Mouse (Mus musculus) liver, adult 2 months (tissue): Measurements from ENCODE around the gene Pccb. TPM values are rescaled to one million over a fixed set of nuclear protein-coding genes. Genes with fewer than 3 reads are reported as not detected.

ENCODE experiments used
- DNase-seq: peaks from one replicate; pipeline ENCODE4 v3.0.0-alpha.2; 2011; ENCODE audit warnings: low read depth, low spot score; ENCODE audit errors: extremely low read depth
- H3K27ac ChIP-seq: fragments of 200-500 bp; replicated peaks from 2 replicates; pipeline ENCODE4 v1.5.1; 2012; ENCODE audit warnings: low read depth, mild to moderate bottlenecking, control low read depth, inconsistent platforms, low read length; ENCODE audit not compliant: insufficient read depth
- H3K27me3 ChIP-seq: fragments of 200-500 bp; 2 replicates; pipeline ENCODE4 v1.6.1; 2012; ENCODE audit warnings: mild to moderate bottlenecking, moderate library complexity, low read length, inconsistent platforms; ENCODE audit not compliant: control insufficient read depth, insufficient read depth
- H3K36me3 ChIP-seq: fragments of 200-500 bp; 2 replicates; pipeline ENCODE4 v1.6.1; 2012; ENCODE audit warnings: low read length, inconsistent platforms; ENCODE audit not compliant: control insufficient read depth, insufficient read depth
- H3K4me1 ChIP-seq: fragments of 200-500 bp; 2 replicates; pipeline ENCODE4 v1.6.1; 2011; ENCODE audit warnings: low read length; ENCODE audit not compliant: control insufficient read depth, insufficient read depth
- H3K4me3 ChIP-seq: fragments of 200-500 bp; 2 replicates; pipeline ENCODE4 v1.5.1; 2011; ENCODE audit warnings: low read depth, mild to moderate bottlenecking, control low read depth, low read length, moderate library complexity; ENCODE audit not compliant: insufficient read depth
- H3K79me2 ChIP-seq: fragments of 200-500 bp; 2 replicates; pipeline ENCODE4 v1.6.1; 2012; ENCODE audit warnings: inconsistent platforms, mild to moderate bottlenecking, low read length, moderate library complexity; ENCODE audit not compliant: control insufficient read depth, insufficient read depth
- H3K9ac ChIP-seq: fragments of 200-500 bp; 2 replicates; pipeline ENCODE4 v1.6.1; 2012; ENCODE audit warnings: low read depth, mild to moderate bottlenecking, control low read depth, inconsistent platforms, low read length
- CTCF ChIP-seq: fragments of 200-500 bp; IDR thresholded peaks from 2 replicates; pipeline ENCODE4 v1.5.1; 2011; ENCODE audit warnings: low read depth, low read length, control low read depth
- POLR2A ChIP-seq: fragments of 200-500 bp; IDR thresholded peaks from 2 replicates; pipeline ENCODE4 v1.6.1; 2011; ENCODE audit warnings: low read length, control low read depth; ENCODE audit not compliant: insufficient read depth; ENCODE audit errors: extremely low read depth
- WGBS: fragments of 180-500 bp; shearing (Covaris S2); methylation state at CpG from one replicate; pipeline ENCODE4 v1.1.7; 2018; 5-methylcytosine and 5-hydroxymethylcytosine counted together
- polyA plus RNA-seq: library from polyadenylated mRNA; depleted of rRNA; stranded (reverse); fragments of >200 nt; gene quantifications from 2 replicates; pipeline ENCODE4 v1.2.3, GENCODE M21; 2012
- total RNA-seq: library from RNA; depleted of rRNA; stranded (reverse); fragments of >200 nt; gene quantifications from 2 replicates; pipeline ENCODE4 v1.2.3, GENCODE M21; 2014

Pccb gene
- total and polyA plus RNA-seq, 2 experiments = 119 to 185 TPM

DNA sequence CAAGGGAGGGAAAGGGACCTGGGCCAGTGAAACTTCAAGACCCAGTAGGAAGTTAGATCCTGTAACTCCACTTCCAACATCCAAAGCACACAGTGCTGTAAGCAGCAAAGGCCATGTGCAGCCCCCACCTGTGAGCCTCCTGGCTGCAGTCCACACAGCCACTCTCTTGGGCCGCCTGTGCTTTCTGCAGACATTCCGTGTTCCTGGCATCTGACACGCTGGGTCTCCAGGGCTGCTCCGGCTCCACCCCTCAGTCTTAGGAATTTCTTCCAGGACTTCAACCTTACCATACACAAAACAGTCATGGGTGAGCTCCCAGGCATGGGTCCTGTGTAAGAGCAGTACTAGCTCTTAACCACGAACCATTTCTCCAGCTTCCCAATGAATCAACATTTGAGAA is 55.4 kb downstream of the Pccb start:
- TF ChIP-seq POLR2A (no peak), CTCF (no peak)
- H3K27ac ChIP-seq = no peak overlapping the region
- no peak overlapping the region for H3K9ac ChIP-seq
- no peaks in the 10 kb centered on the region for H3K27me3 ChIP-seq
- DNase-seq = no peak
- H3K4me3 ChIP-seq = no peak overlapping the region
- H3K36me3 ChIP-seq = no peaks in the 10 kb centered on the region
- 89% methylated on average over 5 of the region's 5 CpGs for WGBS
- no peaks in the 10 kb centered on the region for H3K4me1 ChIP-seq
- no peaks in the 10 kb centered on the region for H3K79me2 ChIP-seq

DNA sequence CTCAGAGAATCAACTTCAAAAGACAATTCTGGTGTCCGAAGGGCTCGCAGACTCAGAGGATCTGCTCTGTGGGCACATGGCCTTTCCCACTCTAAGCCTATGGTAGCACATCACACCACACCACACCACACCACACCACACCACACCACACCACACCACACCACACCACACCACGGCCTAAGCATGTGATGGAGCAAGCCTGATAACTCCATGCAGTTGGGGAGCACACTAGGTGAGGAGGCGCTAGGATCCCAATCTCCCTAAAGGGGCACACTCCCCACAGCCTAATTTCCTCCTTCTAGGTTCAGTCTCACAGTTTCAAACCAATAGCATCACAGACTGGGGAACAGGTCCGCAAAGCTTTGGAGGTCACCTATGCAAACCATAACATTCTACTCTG is 56.0 kb downstream of the Pccb start:
- no peaks in the 10 kb centered on the region for H3K36me3 ChIP-seq
- TF ChIP-seq CTCF (no peak), POLR2A (no peak)
- no peaks in the 10 kb centered on the region for H3K4me1 ChIP-seq
- no peak overlapping the region for H3K9ac ChIP-seq
- H3K27me3 ChIP-seq = no peaks in the 10 kb centered on the region
- WGBS = 94% methylated on average over 5 of the region's 5 CpGs
- no peak overlapping the region for H3K27ac ChIP-seq
- no peaks in the 10 kb centered on the region for H3K79me2 ChIP-seq
- no peak overlapping the region for H3K4me3 ChIP-seq
- no peak for DNase-seq

DNA sequence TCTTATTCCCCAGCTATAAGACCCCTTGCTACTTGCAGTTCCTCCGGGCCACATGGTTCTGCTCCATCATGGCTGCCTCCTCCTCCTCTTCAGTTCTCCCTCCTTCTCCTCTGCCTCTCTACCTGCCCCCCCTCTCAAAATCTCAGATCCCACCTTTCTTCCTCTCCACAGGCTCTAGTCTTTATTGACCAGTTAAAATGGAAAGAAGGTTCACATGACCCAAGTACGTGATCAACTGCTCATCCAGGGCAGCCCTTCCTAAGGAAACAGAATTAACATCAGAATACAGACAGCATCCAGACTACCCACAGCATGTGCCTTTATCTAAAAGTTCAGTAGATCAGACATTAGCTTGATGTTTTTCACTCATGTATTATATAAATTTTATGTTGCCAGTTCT is 65.2 kb downstream of the Pccb start:
- Histone ChIP-seq H3K4me1 (no peaks in the 10 kb centered on the region), H3K9ac (no peak overlapping the region), H3K4me3 (no peak overlapping the region), H3K27ac (no peak overlapping the region), H3K36me3 (no peaks in the 10 kb centered on the region), H3K79me2 (no peaks in the 10 kb centered on the region), H3K27me3 (no peaks in the 10 kb centered on the region)
- TF ChIP-seq CTCF (no peak), POLR2A (no peak)
- 87% methylated on average over 2 of the region's 2 CpGs for WGBS
- no peak for DNase-seq

DNA sequence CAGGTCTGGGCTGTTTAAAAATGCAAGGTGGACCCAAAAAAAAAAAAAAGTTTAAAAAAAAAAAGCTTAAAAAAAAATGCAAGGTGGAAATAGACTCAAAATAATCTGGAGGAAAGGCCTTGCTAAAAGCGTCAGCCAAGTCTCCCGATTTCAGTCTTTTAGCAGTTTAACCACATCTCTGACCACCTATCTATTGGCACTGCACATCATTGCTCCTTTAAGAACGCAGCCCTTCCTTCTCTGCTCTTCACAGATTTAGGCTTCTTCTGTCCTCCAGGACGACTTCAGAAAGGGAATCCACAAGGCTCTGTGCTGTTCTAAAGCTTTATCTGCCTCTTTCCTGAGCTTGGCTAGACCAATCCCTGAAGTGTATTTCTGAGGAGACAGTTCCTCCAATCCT is 70.6 kb downstream of the Pccb start:
- Histone ChIP-seq H3K4me1 (no peaks in the 10 kb centered on the region), H3K4me3 (no peak overlapping the region), H3K9ac (no peak overlapping the region), H3K79me2 (no peaks in the 10 kb centered on the region), H3K27ac (no peak overlapping the region), H3K36me3 (peaks cover under 1% of the 10 kb centered on the region; the same call in 1 of the 2 replicates), H3K27me3 (no peaks in the 10 kb centered on the region)
- TF ChIP-seq POLR2A = no peak
- no peak for TF ChIP-seq CTCF
- no peak for DNase-seq
- WGBS = 82% methylated on average over 4 of the region's 4 CpGs

DNA sequence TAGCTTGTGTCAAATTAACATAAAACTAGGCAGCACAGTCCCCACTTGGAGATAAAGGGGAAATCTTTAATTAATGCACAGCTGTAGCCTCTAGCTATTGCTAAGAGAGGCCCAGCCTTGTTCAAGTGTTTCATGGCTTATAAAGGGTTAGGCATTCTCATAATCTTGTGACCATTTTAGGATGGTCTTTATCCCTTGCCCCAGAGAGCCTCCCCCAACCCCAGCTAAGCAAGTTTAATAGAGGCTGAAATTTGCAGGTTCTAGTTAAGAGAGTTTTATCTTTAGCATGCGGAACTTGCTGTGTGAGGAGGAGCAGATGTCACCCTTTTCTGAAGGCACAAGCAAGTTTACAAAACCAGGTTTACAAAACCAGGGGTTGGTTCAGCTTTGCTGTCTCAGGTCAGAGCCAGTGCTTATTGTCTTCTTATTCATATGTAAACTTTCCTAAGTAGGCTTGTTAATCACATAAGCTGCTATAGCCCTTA is 71.2 kb downstream of the Pccb start:
- Histone ChIP-seq H3K27ac (no peak overlapping the region), H3K27me3 (no peaks in the 10 kb centered on the region), H3K4me1 (no peaks in the 10 kb centered on the region), H3K79me2 (no peaks in the 10 kb centered on the region), H3K36me3 (peaks cover 2% of the 10 kb centered on the region; the same call in 1 of the 2 replicates), H3K4me3 (no peak overlapping the region), H3K9ac (no peak overlapping the region)
- TF ChIP-seq CTCF (no peak), POLR2A (no peak)
- no peak for DNase-seq
- 86% methylated on average over 1 of the region's 1 CpGs for WGBS

DNA sequence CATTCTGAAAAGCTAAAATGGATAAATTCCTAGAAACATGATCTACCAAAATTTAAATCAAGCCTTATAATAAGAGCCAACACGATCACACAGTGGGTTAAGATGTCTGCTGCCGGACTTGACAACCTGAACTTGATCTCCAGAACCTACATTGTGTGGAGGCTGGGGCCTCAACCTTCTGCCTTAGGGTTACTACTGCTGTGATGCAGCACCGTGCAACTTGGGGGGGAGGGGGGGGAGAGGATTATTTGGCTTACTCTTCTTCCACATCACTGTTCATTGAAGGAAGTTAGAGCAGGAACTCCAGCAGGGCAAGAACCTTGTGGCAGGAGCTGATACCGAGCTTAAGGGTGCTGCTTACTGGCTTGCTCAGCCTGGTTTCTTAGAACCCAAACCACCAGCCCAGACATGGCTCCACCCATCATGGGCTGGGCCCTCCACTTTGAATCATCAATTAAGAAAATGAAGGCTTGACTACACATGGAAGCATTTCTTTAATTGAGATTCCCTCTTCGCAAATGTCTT is 71.7 kb downstream of the Pccb start:
- no peak overlapping the region for H3K27ac ChIP-seq
- H3K4me1 ChIP-seq = no peaks in the 10 kb centered on the region
- WGBS = 80% methylated on average over 5 of the region's 5 CpGs
- DNase-seq = no peak
- TF ChIP-seq CTCF = no peak
- TF ChIP-seq POLR2A = no peak
- no peak overlapping the region for H3K4me3 ChIP-seq
- no peaks in the 10 kb centered on the region for H3K79me2 ChIP-seq
- H3K36me3 ChIP-seq = peaks cover 4% of the 10 kb centered on the region
- H3K27me3 ChIP-seq = no peaks in the 10 kb centered on the region
- H3K9ac ChIP-seq = no peak overlapping the region
